Mouse (Mus musculus) heart, embryonic 13.5 days (tissue): ENCODE measurements around the gene Ammecr1. TPM values are rescaled to one million over a fixed set of nuclear protein-coding genes. Genes with fewer than 3 reads are reported as not detected.

Experiments used
- ATAC-seq: fragments of 200-750 bp; cut with Nextera tagmentation; 2 replicates; pipeline ENCODE4 v1.8.0; 2017; ENCODE audit warnings: moderate TSS enrichment; ENCODE audit not compliant: insufficient number of reproducible peaks, low FRiP score, low TSS enrichment; ENCODE audit errors: extremely low read depth
- H3K27ac ChIP-seq: fragments of 300-500 bp; sonication (generic); replicated peaks from 2 replicates; pipeline ENCODE4 v1.5.1; 2015; ENCODE audit warnings: moderate library complexity, mild to moderate bottlenecking, inconsistent platforms
- H3K27me3 ChIP-seq: fragments of 300-500 bp; sonication (generic); replicated peaks from 2 replicates; pipeline ENCODE4 v1.6.1; 2015; ENCODE audit warnings: mild to moderate bottlenecking, inconsistent platforms
- H3K36me3 ChIP-seq: fragments of 300-500 bp; sonication (generic); 2 replicates; pipeline ENCODE4 v1.6.1; 2015; ENCODE audit warnings: mild to moderate bottlenecking, inconsistent platforms
- H3K4me1 ChIP-seq: fragments of 300-500 bp; sonication (generic); 2 replicates; pipeline ENCODE4 v1.6.1; 2015; ENCODE audit warnings: inconsistent platforms
- H3K4me2 ChIP-seq: fragments of 300-500 bp; sonication (generic); 2 replicates; pipeline ENCODE4 v1.6.1; 2015; ENCODE audit warnings: inconsistent platforms, mild to moderate bottlenecking, moderate library complexity
- H3K4me3 ChIP-seq: fragments of 300-500 bp; sonication (generic); 2 replicates; pipeline ENCODE4 v1.5.1; 2015; ENCODE audit warnings: moderate library complexity, mild to moderate bottlenecking, inconsistent platforms
- H3K9ac ChIP-seq: fragments of 300-500 bp; sonication (generic); 2 replicates; pipeline ENCODE4 v1.6.1; 2015; ENCODE audit warnings: inconsistent platforms, mild to moderate bottlenecking, moderate library complexity
- H3K9me3 ChIP-seq: fragments of 300-500 bp; sonication (generic); 2 replicates; pipeline ENCODE4 v1.6.1; 2016; ENCODE audit warnings: inconsistent platforms
- WGBS: fragments of 180-500 bp; shearing (Covaris S2); methylation state at CpG from one replicate; pipeline ENCODE4 v1.1.7; 2015; ENCODE audit warnings: mixed read lengths; 5-methylcytosine and 5-hydroxymethylcytosine counted together
- polyA plus RNA-seq: library from polyadenylated mRNA; unstranded; fragments of >200 nt; fragmentation: Nextera tagmentation; extraction: Ambion mirVana; gene quantifications from 2 replicates; pipeline ENCODE4 v1.2.1, GENCODE M21; 2015

Gene Ammecr1
- polyA plus RNA-seq, 1 experiment from 2014 or later: 14.6 TPM

GRCm38 (mm10) chrX:142980855-142981529, 14.5 kb upstream of the Ammecr1 start:
- Histone ChIP-seq H3K9me3 (no peaks in the 10 kb centered on the region), H3K4me2 (no peak overlapping the region), H3K36me3 (no peaks in the 10 kb centered on the region), H3K27ac (no peak overlapping the region), H3K9ac (no peak overlapping the region), H3K4me3 (no peak overlapping the region), H3K27me3 (no peaks in the 10 kb centered on the region; the same call in 1 of the 2 replicates), H3K4me1 (no peaks in the 10 kb centered on the region)
- ATAC-seq: no peak
- WGBS: 58% methylated on average over 2 of the region's 2 CpGs

GRCm38 (mm10) chrX:142979224-142979623, 12.7 kb upstream of the Ammecr1 start:
- no peaks in the 10 kb centered on the region for H3K9me3 ChIP-seq
- no peak overlapping the region for H3K27ac ChIP-seq
- no peak overlapping the region for H3K4me3 ChIP-seq
- no peaks in the 10 kb centered on the region for H3K36me3 ChIP-seq
- H3K9ac ChIP-seq: no peak overlapping the region
- no peaks in the 10 kb centered on the region for H3K4me1 ChIP-seq
- no peak overlapping the region for H3K4me2 ChIP-seq
- WGBS: 49% methylated on average over 4 of the region's 4 CpGs
- ATAC-seq: no peak
- no peaks in the 10 kb centered on the region; the same call in 1 of the 2 replicates for H3K27me3 ChIP-seq

GRCm38 (mm10) chrX:142972443-142972970, 6.0 kb upstream of the Ammecr1 start:
- 25% methylated on average over 7 of the region's 7 CpGs for WGBS
- ATAC-seq: no peak
- Histone ChIP-seq H3K9ac (no peak overlapping the region), H3K4me1 (no peaks in the 10 kb centered on the region), H3K9me3 (no peaks in the 10 kb centered on the region), H3K4me3 (no peak overlapping the region), H3K27me3 (no peaks in the 10 kb centered on the region; the same call in 1 of the 2 replicates), H3K36me3 (no peaks in the 10 kb centered on the region), H3K27ac (no peak overlapping the region), H3K4me2 (no peak overlapping the region)

GRCm38 (mm10) chrX:142971759-142972158, 5.2 kb upstream of the Ammecr1 start:
- Histone ChIP-seq H3K4me3 (no peak overlapping the region), H3K4me2 (no peak overlapping the region), H3K36me3 (no peaks in the 10 kb centered on the region), H3K4me1 (no peaks in the 10 kb centered on the region), H3K27ac (no peak overlapping the region; the same call in 1 of the 2 replicates), H3K9ac (no peak overlapping the region), H3K9me3 (no peaks in the 10 kb centered on the region), H3K27me3 (peaks cover under 1% of the 10 kb centered on the region; the same call in 1 of the 2 replicates)
- ATAC-seq: no peak
- WGBS: 82% methylated on average over 3 of the region's 3 CpGs

GRCm38 (mm10) chrX:142967067-142967466, 539 bp upstream of the Ammecr1 start:
- Histone ChIP-seq H3K27ac (peak overlapping the region; percentile 53; the same call in 1 of the 2 replicates), H3K4me1 (peaks cover 4% of the 10 kb centered on the region), H3K4me3 (peak overlapping the region; percentile 77), H3K9me3 (no peaks in the 10 kb centered on the region), H3K4me2 (peak overlapping the region; percentile 67), H3K27me3 (peaks cover 16% of the 10 kb centered on the region; the same call in 1 of the 2 replicates), H3K9ac (peak overlapping the region; percentile 70), H3K36me3 (no peaks in the 10 kb centered on the region)
- ATAC-seq: no peak
- WGBS: 43% methylated on average over 7 of the region's 7 CpGs

GRCm38 (mm10) chrX:142965236-142966007, 1.1 kb downstream of the Ammecr1 start:
- H3K4me2 ChIP-seq: peak overlapping the region; percentile 67
- peak overlapping the region; percentile 92 for H3K27ac ChIP-seq
- peaks cover 16% of the 10 kb centered on the region; the same call in 1 of the 2 replicates for H3K27me3 ChIP-seq
- H3K9ac ChIP-seq: peak overlapping the region; percentile 93
- no peak for ATAC-seq
- peak overlapping the region; percentile 77 for H3K4me3 ChIP-seq
- H3K9me3 ChIP-seq: no peaks in the 10 kb centered on the region
- H3K4me1 ChIP-seq: peaks cover 4% of the 10 kb centered on the region
- H3K36me3 ChIP-seq: no peaks in the 10 kb centered on the region
- 15% methylated on average over 23 of the region's 23 CpGs for WGBS

- WGBS: 76% methylated on average over 2 of the region's 2 CpGs
- ATAC-seq: no peak
- H3K4me1 ChIP-seq: peaks cover 4% of the 10 kb centered on the region
Measured at GRCm38 (mm10) chrX:142960434-142960833, 6.1 kb downstream of the Ammecr1 start.

GRCm38 (mm10) chrX:142959674-142960307, 6.7 kb downstream of the Ammecr1 start:
- ATAC-seq: no peak
- H3K27me3 ChIP-seq: no peaks in the 10 kb centered on the region; the same call in 1 of the 2 replicates
- H3K27ac ChIP-seq: no peak overlapping the region
- no peaks in the 10 kb centered on the region for H3K9me3 ChIP-seq
- H3K4me2 ChIP-seq: no peak overlapping the region
- WGBS: 58% methylated on average over 4 of the region's 4 CpGs
- no peak overlapping the region for H3K4me3 ChIP-seq
- no peaks in the 10 kb centered on the region for H3K36me3 ChIP-seq
- peaks cover 4% of the 10 kb centered on the region for H3K4me1 ChIP-seq
- H3K9ac ChIP-seq: no peak overlapping the region

More at GRCm38 (mm10) chrX:142960434-142960833, 6.1 kb downstream of the Ammecr1 start:
- Histone ChIP-seq H3K9ac (no peak overlapping the region), H3K27me3 (peaks cover 3% of the 10 kb centered on the region; the same call in 1 of the 2 replicates), H3K36me3 (no peaks in the 10 kb centered on the region), H3K9me3 (no peaks in the 10 kb centered on the region), H3K4me3 (no peak overlapping the region), H3K4me2 (no peak overlapping the region), H3K27ac (no peak overlapping the region)

GRCm38 (mm10) chrX:142928430-142928829, 38.1 kb downstream of the Ammecr1 start:
- Histone ChIP-seq H3K9me3 (no peaks in the 10 kb centered on the region), H3K4me3 (no peak overlapping the region), H3K4me1 (peaks cover 3% of the 10 kb centered on the region; the same call in 1 of the 2 replicates), H3K27me3 (no peaks in the 10 kb centered on the region), H3K27ac (no peak overlapping the region), H3K36me3 (no peaks in the 10 kb centered on the region), H3K9ac (no peak overlapping the region), H3K4me2 (no peak overlapping the region)
- 76% methylated on average over 4 of the region's 4 CpGs for WGBS
- ATAC-seq: no peak

GRCm38 (mm10) chrX:142917394-142917793, 49.1 kb downstream of the Ammecr1 start:
- Histone ChIP-seq H3K4me2 (no peak overlapping the region), H3K9me3 (no peaks in the 10 kb centered on the region), H3K4me1 (peaks cover 15% of the 10 kb centered on the region), H3K27me3 (no peaks in the 10 kb centered on the region), H3K9ac (no peak overlapping the region), H3K4me3 (no peak overlapping the region), H3K36me3 (no peaks in the 10 kb centered on the region), H3K27ac (no peak overlapping the region)
- ATAC-seq: no peak
- 23% methylated on average over 3 of the region's 3 CpGs for WGBS

- H3K27ac ChIP-seq: no peak overlapping the region
- no peaks in the 10 kb centered on the region for H3K27me3 ChIP-seq
- no peak overlapping the region for H3K9ac ChIP-seq
- peaks cover 15% of the 10 kb centered on the region for H3K4me1 ChIP-seq
- H3K4me2 ChIP-seq: no peak overlapping the region
- no peaks in the 10 kb centered on the region for H3K36me3 ChIP-seq
- H3K4me3 ChIP-seq: no peak overlapping the region
- 61% methylated on average over 4 of the region's 4 CpGs for WGBS
- ATAC-seq: no peak
- no peaks in the 10 kb centered on the region for H3K9me3 ChIP-seq
Measured at GRCm38 (mm10) chrX:142916719-142917118, 49.8 kb downstream of the Ammecr1 start.
